8 mouse cellular contexts compared by ENCODE assay signal in the genomic region with DNA sequence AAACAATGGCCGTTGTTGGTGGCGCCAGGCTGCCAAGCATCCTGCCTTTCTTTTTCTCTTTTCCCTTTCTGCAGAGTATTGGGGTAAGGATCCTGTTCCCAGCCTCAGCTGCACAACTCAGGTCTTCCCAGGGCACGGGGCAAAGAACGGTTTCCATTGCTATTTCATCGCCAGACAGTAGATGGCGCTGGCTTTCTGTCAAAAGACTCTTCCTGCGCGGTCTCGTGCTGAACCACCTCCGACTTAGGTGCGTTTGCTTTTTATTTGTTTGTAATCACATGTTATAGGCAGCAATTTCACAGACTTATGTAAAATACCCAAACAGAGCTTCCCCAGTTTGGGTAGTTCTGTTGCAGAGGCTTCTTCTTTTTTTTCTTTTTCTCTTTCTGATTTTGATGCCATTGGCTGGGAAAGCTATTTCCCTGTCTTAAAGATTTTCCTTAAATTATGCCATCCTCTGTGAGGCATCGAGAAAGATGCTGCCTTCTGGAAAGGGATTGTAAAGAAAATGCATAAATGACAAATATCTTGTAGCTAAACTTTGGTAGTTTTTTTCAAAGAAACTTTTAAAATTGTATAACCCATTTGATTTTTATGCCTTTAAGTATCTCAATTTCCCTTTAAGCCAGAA.
DNase-seq lines count a peak whose midpoint lies in the region; ATAC-seq and TF ChIP-seq lines count a peak whose summit lies in the region.

No protein-coding gene starts in this region.

- H3K27me3 ChIP-seq in embryonic facial prominence, embryonic 12.5 days = no peaks in the 10 kb centered on the region
- H3K27me3 ChIP-seq in heart, embryonic 11.5 days (ENCODE audit: control insufficient read depth, insufficient read depth, low read length) = no peaks in the 10 kb centered on the region
- H3K27me3 ChIP-seq in kidney, embryonic 15.5 days = peaks cover 6% of the 10 kb centered on the region; the same call in 1 of the 2 replicates
- H3K27me3 ChIP-seq in liver, adult 2 months (ENCODE audit: control insufficient read depth, insufficient read depth, low read length) = no peaks in the 10 kb centered on the region
- H3K27me3 ChIP-seq in testis, adult 2 months (ENCODE audit: control insufficient read depth, insufficient read depth, low read length) = no peaks in the 10 kb centered on the region

- no peaks in the 10 kb centered on the region for H3K4me1 ChIP-seq in embryonic facial prominence, embryonic 12.5 days
- no peaks in the 10 kb centered on the region for H3K4me1 ChIP-seq in heart, embryonic 11.5 days (ENCODE audit: control insufficient read depth, insufficient read depth, low read length)
- no peaks in the 10 kb centered on the region for H3K4me1 ChIP-seq in kidney, embryonic 15.5 days
- H3K4me1 ChIP-seq in liver, adult 2 months (ENCODE audit: control insufficient read depth, insufficient read depth, low read length) = no peaks in the 10 kb centered on the region
- peaks cover 3% of the 10 kb centered on the region for H3K4me1 ChIP-seq in testis, adult 2 months (ENCODE audit: control insufficient read depth, insufficient read depth, low read length)

- 2% methylated on average over 12 of the region's 12 CpGs for WGBS in embryonic facial prominence, embryonic 12.5 days
- 4% methylated on average over 12 of the region's 12 CpGs for WGBS in heart, embryonic 11.5 days (ENCODE audit: insufficient replicate concordance)
- 4% methylated on average over 12 of the region's 12 CpGs for WGBS in kidney, embryonic 15.5 days
- 3% methylated on average over 12 of the region's 12 CpGs for WGBS in liver, adult 2 months

- no peak overlapping the region for H3K4me3 ChIP-seq in embryonic facial prominence, embryonic 12.5 days
- H3K4me3 ChIP-seq in heart, embryonic 11.5 days (ENCODE audit: low read depth, low read length) = no peak overlapping the region
- peak overlapping the region; percentile 21 for H3K4me3 ChIP-seq in kidney, embryonic 15.5 days (replicated peaks)
- H3K4me3 ChIP-seq in liver, adult 2 months (ENCODE audit: insufficient read depth, low read depth, low read length) = no peak overlapping the region
- H3K4me3 ChIP-seq in testis, adult 2 months (ENCODE audit: control insufficient read depth, low read depth, low read length) = no peak overlapping the region; the same call in 1 of the 2 replicates

- no peaks in the 10 kb centered on the region for H3K79me2 ChIP-seq in liver, adult 2 months (ENCODE audit: control insufficient read depth, insufficient read depth, low read length)

- TF ChIP-seq CTCF in liver, adult 2 months (IDR thresholded peaks at IDR 0.05; ENCODE audit: low read depth, low read length) = peak; percentile 88
- TF ChIP-seq CTCF in testis, adult 2 months (IDR thresholded peaks at IDR 0.05; ENCODE audit: control insufficient read depth, insufficient read depth, insufficient replicate concordance, low read depth, low read length) = peak; percentile 91

- TF ChIP-seq POLR2A in liver, adult 2 months (IDR thresholded peaks at IDR 0.05; ENCODE audit: extremely low read depth, insufficient read depth, low read length) = no peak
- TF ChIP-seq POLR2A in testis, adult 2 months (IDR thresholded peaks at IDR 0.05; ENCODE audit: control insufficient read depth, low read depth, low read length) = no peak

- H3K4me2 ChIP-seq in embryonic facial prominence, embryonic 12.5 days (replicated peaks) = peak overlapping the region; percentile 31
- H3K4me2 ChIP-seq in heart, embryonic 11.5 days = peak overlapping the region; percentile 56
- peak overlapping the region; percentile 47 for H3K4me2 ChIP-seq in kidney, embryonic 15.5 days

- no peak overlapping the region for H3K27ac ChIP-seq in embryonic facial prominence, embryonic 12.5 days
- H3K27ac ChIP-seq in heart, embryonic 11.5 days (ENCODE audit: low read depth, low read length) = no peak overlapping the region
- no peak overlapping the region for H3K27ac ChIP-seq in kidney, embryonic 15.5 days
- H3K27ac ChIP-seq in liver, adult 2 months (replicated peaks; ENCODE audit: insufficient read depth, low read depth, low read length) = no peak overlapping the region
- H3K27ac ChIP-seq in testis, adult 2 months (ENCODE audit: control insufficient read depth, insufficient read depth, low read depth, low read length) = no peak overlapping the region

- no peaks in the 10 kb centered on the region for H3K36me3 ChIP-seq in embryonic facial prominence, embryonic 12.5 days
- H3K36me3 ChIP-seq in heart, embryonic 11.5 days (ENCODE audit: control insufficient read depth, insufficient read depth, low read length) = no peaks in the 10 kb centered on the region
- H3K36me3 ChIP-seq in kidney, embryonic 15.5 days = no peaks in the 10 kb centered on the region
- H3K36me3 ChIP-seq in liver, adult 2 months (ENCODE audit: control insufficient read depth, insufficient read depth, low read length) = no peaks in the 10 kb centered on the region
- no peaks in the 10 kb centered on the region for H3K36me3 ChIP-seq in testis, adult 2 months (ENCODE audit: control insufficient read depth, insufficient read depth, low read length)

- H3K9me3 ChIP-seq in embryonic facial prominence, embryonic 12.5 days = no peaks in the 10 kb centered on the region
- H3K9me3 ChIP-seq in heart, embryonic 11.5 days (replicated peaks; ENCODE audit: control insufficient read depth, low read length) = no peaks in the 10 kb centered on the region
- H3K9me3 ChIP-seq in kidney, embryonic 15.5 days (replicated peaks) = no peaks in the 10 kb centered on the region

- no peak overlapping the region for H3K9ac ChIP-seq in embryonic facial prominence, embryonic 12.5 days
- no peak overlapping the region for H3K9ac ChIP-seq in heart, embryonic 11.5 days (ENCODE audit: low read depth, low read length)
- H3K9ac ChIP-seq in kidney, embryonic 15.5 days = 0 out of 2 replicates have a peak overlapping the region, but pooled peaks have one; percentile 26
- H3K9ac ChIP-seq in liver, adult 2 months (ENCODE audit: low read depth, low read length) = no peak overlapping the region

- peak; percentile 49 for DNase-seq in adrenal gland, postnatal 25 days
- DNase-seq in liver, adult 2 months (ENCODE audit: extremely low read depth, low read depth, low spot score) = peak; percentile 51
- DNase-seq in neural tube, embryonic 10.5 days (ENCODE audit: extremely low spot score, low spot score) = peak; percentile 73

- ATAC-seq in CD4-positive, CD25-positive, alpha-beta regulatory T cell, adult 4 months = peak; percentile 67
- peak; percentile 56; the same call in 1 of the 2 replicates for ATAC-seq in embryonic facial prominence, embryonic 12.5 days (ENCODE audit: insufficient number of reproducible peaks, insufficient read depth, low FRiP score, low TSS enrichment)
- ATAC-seq in heart, embryonic 11.5 days (replicated peaks; ENCODE audit: insufficient number of reproducible peaks, low FRiP score, low TSS enrichment) = no peak
- 0 out of 2 replicates have a peak, but pooled peaks have one; percentile 79 for ATAC-seq in kidney, embryonic 15.5 days (replicated peaks; ENCODE audit: low FRiP score)
